Comparison of ENCODE assay signal across 16 mouse cellular contexts in genomic region chr2:131912526-131913258, GRCm38 (mm10). TPM values are rescaled to one million over a fixed set of nuclear protein-coding genes. Genes with fewer than 3 reads are reported as not detected.
DNase-seq lines count a peak whose midpoint lies in the region; ATAC-seq and TF ChIP-seq lines count a peak whose summit lies in the region.
"Had no signal": no experiment of that assay in that cellular context is flagged by ENCODE, and none has a peak within 500 bp of the region (broad histone marks: within the 10 kb centered on the region; RNA-seq: fewer than 3 reads in every experiment).

No protein-coding gene starts in this region.

- peaks cover 10% of the 10 kb centered on the region for H3K36me3 ChIP-seq in heart, embryonic 10.5 days
- H3K36me3 ChIP-seq in hindbrain, embryonic 15.5 days, result peaks cover 19% of the 10 kb centered on the region
- H3K36me3 ChIP-seq in neural tube, embryonic 14.5 days (ENCODE audit: control insufficient read depth, insufficient read depth, low read length), result no peaks in the 10 kb centered on the region
- H3K36me3 ChIP-seq: embryonic facial prominence, embryonic 12.5 days had no signal

- H3K4me1 ChIP-seq in heart, embryonic 10.5 days, result peaks cover 25% of the 10 kb centered on the region; the same call in 1 of the 2 replicates
- H3K4me1 ChIP-seq in lung, adult 2 months (ENCODE audit: control insufficient read depth, insufficient read depth, low read length), result peaks cover 4% of the 10 kb centered on the region
- peaks cover 32% of the 10 kb centered on the region for H3K4me1 ChIP-seq in hindbrain, embryonic 15.5 days (replicated peaks)
- peaks cover 22% of the 10 kb centered on the region for H3K4me1 ChIP-seq in neural tube, embryonic 14.5 days (ENCODE audit: control insufficient read depth, insufficient read depth, low read length)

- no peak overlapping the region for H3K4me3 ChIP-seq in heart, embryonic 10.5 days
- H3K4me3 ChIP-seq in lung, adult 2 months (replicated peaks; ENCODE audit: extremely low read depth, low read depth, low read length), result no peak overlapping the region
- H3K4me3 ChIP-seq in hindbrain, embryonic 15.5 days, result no peak overlapping the region
- H3K4me3 ChIP-seq in neural tube, embryonic 14.5 days (ENCODE audit: low read depth, low read length), result 0 out of 2 replicates have a peak overlapping the region, but pooled peaks have one; percentile 1
- H3K4me3 ChIP-seq: embryonic facial prominence, embryonic 12.5 days; limb, embryonic 13.5 days had no signal

- H3K9me3 ChIP-seq in heart, embryonic 10.5 days, result no peaks in the 10 kb centered on the region
- no peaks in the 10 kb centered on the region for H3K9me3 ChIP-seq in hindbrain, embryonic 15.5 days
- H3K9me3 ChIP-seq in neural tube, embryonic 14.5 days (ENCODE audit: control insufficient read depth, low read length), result no peaks in the 10 kb centered on the region
- H3K9me3 ChIP-seq: embryonic facial prominence, embryonic 12.5 days; limb, embryonic 13.5 days had no signal

- no peak for ATAC-seq in hindbrain, embryonic 15.5 days (ENCODE audit: low FRiP score, low read depth)
- ATAC-seq in neural tube, embryonic 14.5 days (ENCODE audit: low read depth), result no peak
- ATAC-seq: lung, postnatal 0 days had no signal

- H3K4me2 ChIP-seq in hindbrain, embryonic 15.5 days, result peak overlapping the region; percentile 63
- peak overlapping the region; percentile 68 for H3K4me2 ChIP-seq in neural tube, embryonic 14.5 days (ENCODE audit: low read depth, low read length)
- H3K4me2 ChIP-seq: embryonic facial prominence, embryonic 12.5 days; heart, embryonic 11.5 days; limb, embryonic 13.5 days had no signal

- no peak overlapping the region for H3K9ac ChIP-seq in hindbrain, embryonic 15.5 days
- H3K9ac ChIP-seq in neural tube, embryonic 14.5 days (replicated peaks; ENCODE audit: low read depth, low read length), result no peak overlapping the region
- H3K9ac ChIP-seq: embryonic facial prominence, embryonic 12.5 days; limb, embryonic 13.5 days had no signal

- no peak overlapping the region for H3K27ac ChIP-seq in heart, embryonic 10.5 days
- H3K27ac ChIP-seq in hindbrain, embryonic 15.5 days (replicated peaks), result no peak overlapping the region
- no peak overlapping the region for H3K27ac ChIP-seq in neural tube, embryonic 14.5 days (ENCODE audit: low read depth, low read length)
- H3K27ac ChIP-seq: embryonic facial prominence, embryonic 12.5 days; limb, embryonic 13.5 days had no signal

- DNase-seq in heart, embryonic 10.5 days (ENCODE audit: low spot score), result peak; percentile 66
- no peak for DNase-seq in heart, postnatal 25 days (ENCODE audit: low spot score)
- peak; percentile 2 for DNase-seq in lung, adult 2 months
- no peak for DNase-seq in lung, postnatal 14 days
- DNase-seq in urinary bladder, adult 18-20 months (ENCODE audit: low spot score in 2 of 2), result no peak
- DNase-seq in frontal cortex, postnatal 25 days (ENCODE audit: low spot score in 2 of 2), result no peak
- DNase-seq: adrenal gland, adult 2 months; thymus, adult 18-20 months had no signal

- no peak for TF ChIP-seq POLR2A in lung, adult 2 months (IDR thresholded peaks at IDR 0.05; ENCODE audit: borderline replicate concordance, extremely low read depth, low read depth, low read length)

- 73% methylated on average over 8 of the region's 8 CpGs for WGBS in heart, embryonic 10.5 days
- WGBS in lung, adult 2 months, result 83% methylated on average over 8 of the region's 8 CpGs
- WGBS in hindbrain, embryonic 15.5 days, result 83% methylated on average over 8 of the region's 8 CpGs
- 69% methylated on average over 8 of the region's 8 CpGs for WGBS in neural tube, embryonic 14.5 days

- intact Hi-C loops in heart, postnatal 25 days (cut with DNase I), result no loop called here

- H3K27me3 ChIP-seq in heart, embryonic 10.5 days (ENCODE audit: insufficient read depth, poor library complexity, severe bottlenecking), result no peaks in the 10 kb centered on the region
- no peaks in the 10 kb centered on the region for H3K27me3 ChIP-seq in hindbrain, embryonic 15.5 days
- H3K27me3 ChIP-seq in neural tube, embryonic 14.5 days (ENCODE audit: control insufficient read depth, insufficient read depth, low read length), result no peaks in the 10 kb centered on the region
- H3K27me3 ChIP-seq: embryonic facial prominence, embryonic 12.5 days; limb, embryonic 13.5 days had no signal

- no peak for TF ChIP-seq CTCF in lung, adult 2 months (IDR thresholded peaks at IDR 0.05; ENCODE audit: insufficient read depth, low read length)

RNA-seq across cellular contexts. Expression of gene Prn, which starts 2.9 kb away (rescaled TPM):
- 0.35 TPM in 1 of 2 replicates, not detected in the other for polyA plus RNA-seq in heart, embryonic 10.5 days (2016; fragmentation: Nextera tagmentation; extraction: Ambion mirVana)
- 1 to 10 TPM; 1.9 to 2.5 TPM for total RNA-seq in heart, postnatal 25 days (2021)
- not detected in 2 replicates for polyA plus RNA-seq in lung, adult 2 months (2012; rRNA removed)
- not detected in 2 replicates for polyA plus RNA-seq in hindbrain, embryonic 15.5 days (2015; fragmentation: Nextera tagmentation; extraction: Ambion mirVana)
- not detected in 2 replicates for polyA plus RNA-seq in neural tube, embryonic 14.5 days (2014; fragmentation: Nextera tagmentation; extraction: Ambion mirVana)
- total RNA-seq: adrenal gland, adult 2 months; CH12.LX had no signal
- polyA plus RNA-seq: adrenal gland, adult 2 months; embryonic facial prominence, embryonic 12.5 days; heart, embryonic 11.5 days; limb, embryonic 13.5 days; lung, postnatal 0 days; spleen, adult 2 months had no signal

RNA-seq across cellular contexts. Expression of gene Prnp, which starts 3.0 kb away (rescaled TPM):
- 62.6 and 67.0 TPM in 2 replicates for polyA plus RNA-seq in heart, embryonic 10.5 days (2016; fragmentation: Nextera tagmentation; extraction: Ambion mirVana)
- total RNA-seq in heart, postnatal 25 days (2021), result 10 to 100 TPM; 89.2 to 90.0 TPM
- polyA plus RNA-seq in lung, adult 2 months (2012; rRNA removed), result 95.5 and 102 TPM in 2 replicates
- polyA plus RNA-seq in hindbrain, embryonic 15.5 days (2015; fragmentation: Nextera tagmentation; extraction: Ambion mirVana), result 133 and 138 TPM in 2 replicates
- polyA plus RNA-seq in neural tube, embryonic 14.5 days (2014; fragmentation: Nextera tagmentation; extraction: Ambion mirVana), result 99.9 and 104 TPM in 2 replicates

RNA-seq across cellular contexts. Expression of gene Prnd, which starts 38.0 kb away (rescaled TPM):
- 3.1 and 4.6 TPM in 2 replicates for polyA plus RNA-seq in heart, embryonic 10.5 days (2016; fragmentation: Nextera tagmentation; extraction: Ambion mirVana)
- total RNA-seq in heart, postnatal 25 days (2021), result 1 to 10 TPM; 1.4 to 2.0 TPM
- 0.95 and 1.1 TPM in 2 replicates for polyA plus RNA-seq in lung, adult 2 months (2012; rRNA removed)
- 10.4 and 11.3 TPM in 2 replicates for polyA plus RNA-seq in hindbrain, embryonic 15.5 days (2015; fragmentation: Nextera tagmentation; extraction: Ambion mirVana)
- polyA plus RNA-seq in neural tube, embryonic 14.5 days (2014; fragmentation: Nextera tagmentation; extraction: Ambion mirVana), result 4.8 and 10.0 TPM in 2 replicates
- total RNA-seq: adrenal gland, adult 2 months had no signal

RNA-seq across cellular contexts. Expression of gene Erv3, which starts 53.1 kb away (rescaled TPM):
- polyA plus RNA-seq in heart, embryonic 10.5 days (2016; fragmentation: Nextera tagmentation; extraction: Ambion mirVana), result not detected in 2 replicates
- not detected for total RNA-seq in heart, postnatal 25 days (2021)
- polyA plus RNA-seq in lung, adult 2 months (2012; rRNA removed), result not detected in 2 replicates
- polyA plus RNA-seq in hindbrain, embryonic 15.5 days (2015; fragmentation: Nextera tagmentation; extraction: Ambion mirVana), result not detected in 2 replicates
- not detected in 2 replicates for polyA plus RNA-seq in neural tube, embryonic 14.5 days (2014; fragmentation: Nextera tagmentation; extraction: Ambion mirVana)
- total RNA-seq: adrenal gland, adult 2 months; CH12.LX had no signal
- polyA plus RNA-seq: adrenal gland, adult 2 months; embryonic facial prominence, embryonic 12.5 days; heart, embryonic 11.5 days; limb, embryonic 13.5 days; lung, postnatal 0 days; spleen, adult 2 months had no signal

Comparison
In these comparisons a context has a peak if more than half of its experiments do, and no peak if none do; other contexts are left out.
1. DNase-seq: peak in heart, embryonic 10.5 days (single experiment) and lung, adult 2 months (single experiment); none in heart, postnatal 25 days (single experiment), lung, postnatal 14 days (single experiment), urinary bladder, adult 18-20 months (0 of 2) and frontal cortex, postnatal 25 days (0 of 2).